Mouse (Mus musculus): Measurements from ENCODE around the gene Mrpl4. TPM values are rescaled to one million over a fixed set of nuclear protein-coding genes. Genes with fewer than 3 reads are reported as not detected.

Gene Mrpl4
- polyA plus RNA-seq, 1 experiment from 2014 or later, result 98.6 TPM

DNA sequence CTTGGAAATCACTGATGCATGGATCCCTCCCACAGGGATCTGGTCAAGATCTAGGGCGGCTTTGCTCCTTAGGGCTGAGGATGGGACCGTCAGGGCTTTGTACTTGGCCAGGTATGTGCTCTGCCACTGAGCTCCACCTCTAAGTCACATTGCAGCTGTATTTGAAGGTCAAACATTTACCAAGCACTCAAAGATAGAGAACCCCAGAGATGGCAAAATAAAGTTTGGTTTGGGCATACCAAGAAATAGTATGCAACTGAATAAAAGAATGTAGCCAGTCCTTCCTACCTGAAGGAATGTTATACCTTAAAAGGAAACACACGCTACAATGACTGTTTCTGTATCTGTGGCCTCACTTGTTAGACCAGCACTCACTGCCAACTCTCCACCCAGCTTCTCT, 18.8 kb downstream of the Mrpl4 start:
- no peak overlapping the region for H3K4me3 ChIP-seq (replicated peaks; ENCODE audit: low read depth, low read length)
- peaks cover 24% of the 10 kb centered on the region for H3K27me3 ChIP-seq (ENCODE audit: control insufficient read depth, insufficient read depth, low read length)
- no peak overlapping the region for H3K4me2 ChIP-seq (ENCODE audit: low read length)
- WGBS, result 83% methylated on average over 3 of the region's 3 CpGs
- ATAC-seq (ENCODE audit: low FRiP score, low TSS enrichment) (no peak), DNase-seq (no peak)
- H3K9ac ChIP-seq (replicated peaks; ENCODE audit: low read length), result no peak overlapping the region
- no peak overlapping the region for H3K27ac ChIP-seq (replicated peaks; ENCODE audit: low read depth, low read length)
- H3K36me3 ChIP-seq (ENCODE audit: control insufficient read depth, insufficient read depth, low read length), result no peaks in the 10 kb centered on the region
- no peaks in the 10 kb centered on the region for H3K9me3 ChIP-seq (ENCODE audit: control insufficient read depth, low read length)
- H3K4me1 ChIP-seq (ENCODE audit: control insufficient read depth, insufficient read depth, low read length), result no peaks in the 10 kb centered on the region

GRCm38 (mm10) chr9:21022288-21022687, 19.8 kb downstream of the Mrpl4 start:
- Histone ChIP-seq H3K27me3 (ENCODE audit: control insufficient read depth, insufficient read depth, low read length) (peaks cover 15% of the 10 kb centered on the region; the same call in 1 of the 2 replicates), H3K9ac (replicated peaks; ENCODE audit: low read length) (no peak overlapping the region), H3K9me3 (ENCODE audit: control insufficient read depth, low read length) (no peaks in the 10 kb centered on the region), H3K4me2 (ENCODE audit: low read length) (no peak overlapping the region), H3K4me3 (replicated peaks; ENCODE audit: low read depth, low read length) (no peak overlapping the region), H3K36me3 (ENCODE audit: control insufficient read depth, insufficient read depth, low read length) (no peaks in the 10 kb centered on the region), H3K4me1 (ENCODE audit: control insufficient read depth, insufficient read depth, low read length) (no peaks in the 10 kb centered on the region), H3K27ac (replicated peaks; ENCODE audit: low read depth, low read length) (no peak overlapping the region)
- no peak for ATAC-seq (ENCODE audit: low FRiP score, low TSS enrichment)
- 67% methylated on average over 6 of the region's 6 CpGs for WGBS
- no peak for DNase-seq

GRCm38 (mm10) chr9:21022726-21023125, 20.2 kb downstream of the Mrpl4 start:
- no peak for DNase-seq
- H3K9ac ChIP-seq (replicated peaks; ENCODE audit: low read length), result no peak overlapping the region
- H3K4me2 ChIP-seq (ENCODE audit: low read length), result no peak overlapping the region
- ATAC-seq (ENCODE audit: low FRiP score, low TSS enrichment), result no peak
- no peaks in the 10 kb centered on the region for H3K4me1 ChIP-seq (ENCODE audit: control insufficient read depth, insufficient read depth, low read length)
- 75% methylated on average over 1 of the region's 1 CpGs for WGBS
- H3K4me3 ChIP-seq (replicated peaks; ENCODE audit: low read depth, low read length), result no peak overlapping the region
- no peaks in the 10 kb centered on the region for H3K9me3 ChIP-seq (ENCODE audit: control insufficient read depth, low read length)
- H3K27ac ChIP-seq (replicated peaks; ENCODE audit: low read depth, low read length), result no peak overlapping the region
- no peaks in the 10 kb centered on the region for H3K36me3 ChIP-seq (ENCODE audit: control insufficient read depth, insufficient read depth, low read length)
- peaks cover 12% of the 10 kb centered on the region; the same call in 1 of the 2 replicates for H3K27me3 ChIP-seq (ENCODE audit: control insufficient read depth, insufficient read depth, low read length)

DNA sequence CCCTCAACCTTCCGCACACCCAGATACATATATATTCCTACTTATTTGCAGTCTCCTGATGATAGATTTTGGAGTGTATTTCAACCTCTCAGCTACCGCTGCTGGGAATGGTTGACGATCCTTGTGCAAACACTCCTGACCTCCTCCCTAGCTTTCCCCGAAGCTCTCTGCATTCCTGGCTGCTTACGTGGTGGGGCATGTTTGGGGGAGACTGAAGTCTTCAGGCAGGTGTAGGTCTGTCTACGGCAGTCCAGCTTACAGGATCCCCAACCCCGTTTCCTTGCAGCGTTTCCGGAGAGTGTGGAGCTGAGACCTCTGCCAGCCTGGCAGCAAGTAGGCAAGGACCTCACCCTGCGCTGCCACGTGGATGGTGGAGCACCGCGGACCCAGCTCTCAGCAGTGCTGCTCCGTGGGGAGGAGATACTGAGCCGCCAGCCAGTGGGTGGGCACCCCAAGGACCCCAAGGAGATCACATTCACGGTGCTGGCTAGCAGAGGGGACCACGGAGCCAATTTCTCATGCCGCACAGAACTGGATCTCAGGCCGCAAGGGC, 22.8 kb downstream of the Mrpl4 start:
- no peaks in the 10 kb centered on the region for H3K36me3 ChIP-seq (ENCODE audit: control insufficient read depth, insufficient read depth, low read length)
- H3K9me3 ChIP-seq (ENCODE audit: control insufficient read depth, low read length), result no peaks in the 10 kb centered on the region
- no peak overlapping the region for H3K4me2 ChIP-seq (ENCODE audit: low read length)
- DNase-seq (no peak), ATAC-seq (ENCODE audit: low FRiP score, low TSS enrichment) (no peak)
- no peak overlapping the region for H3K27ac ChIP-seq (replicated peaks; ENCODE audit: low read depth, low read length)
- H3K27me3 ChIP-seq (ENCODE audit: control insufficient read depth, insufficient read depth, low read length), result peaks cover 31% of the 10 kb centered on the region
- H3K4me3 ChIP-seq (replicated peaks; ENCODE audit: low read depth, low read length), result no peak overlapping the region
- H3K9ac ChIP-seq (replicated peaks; ENCODE audit: low read length), result no peak overlapping the region
- H3K4me1 ChIP-seq (ENCODE audit: control insufficient read depth, insufficient read depth, low read length), result peaks cover 3% of the 10 kb centered on the region; the same call in 1 of the 2 replicates
- WGBS, result 70% methylated on average over 19 of the region's 19 CpGs

DNA sequence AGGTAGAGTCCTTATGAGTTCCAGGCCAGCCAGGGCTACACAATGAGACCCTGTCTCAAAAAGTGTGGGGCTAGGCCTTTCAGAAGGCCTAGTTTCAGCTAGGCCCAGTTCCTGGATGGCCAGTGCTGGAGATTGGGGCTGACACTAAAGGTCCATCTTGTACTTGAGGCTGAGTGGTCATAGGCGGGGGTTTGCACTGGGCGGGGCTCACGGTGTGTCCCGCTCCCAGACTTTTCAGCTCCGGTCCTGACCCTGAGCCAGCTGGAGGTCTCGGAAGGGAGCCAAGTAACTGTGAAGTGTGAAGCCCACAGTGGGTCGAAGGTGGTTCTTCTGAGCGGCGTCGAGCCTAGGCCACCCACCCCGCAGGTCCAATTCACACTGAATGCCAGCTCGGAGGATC, 24.3 kb downstream of the Mrpl4 start:
- DNase-seq (no peak), ATAC-seq (ENCODE audit: low FRiP score, low TSS enrichment) (no peak)
- Histone ChIP-seq H3K36me3 (ENCODE audit: control insufficient read depth, insufficient read depth, low read length) (no peaks in the 10 kb centered on the region), H3K4me3 (replicated peaks; ENCODE audit: low read depth, low read length) (no peak overlapping the region), H3K9ac (replicated peaks; ENCODE audit: low read length) (no peak overlapping the region), H3K27me3 (ENCODE audit: control insufficient read depth, insufficient read depth, low read length) (peaks cover 45% of the 10 kb centered on the region), H3K4me2 (ENCODE audit: low read length) (no peak overlapping the region), H3K27ac (replicated peaks; ENCODE audit: low read depth, low read length) (no peak overlapping the region), H3K4me1 (ENCODE audit: control insufficient read depth, insufficient read depth, low read length) (peaks cover 13% of the 10 kb centered on the region; the same call in 1 of the 2 replicates), H3K9me3 (ENCODE audit: control insufficient read depth, low read length) (no peaks in the 10 kb centered on the region)
- WGBS, result 88% methylated on average over 12 of the region's 12 CpGs

GRCm38 (mm10) chr9:21027774-21028290, 25.3 kb downstream of the Mrpl4 start:
- Histone ChIP-seq H3K4me2 (ENCODE audit: low read length) (no peak overlapping the region), H3K9ac (replicated peaks; ENCODE audit: low read length) (no peak overlapping the region), H3K4me1 (ENCODE audit: control insufficient read depth, insufficient read depth, low read length) (peaks cover 18% of the 10 kb centered on the region), H3K4me3 (replicated peaks; ENCODE audit: low read depth, low read length) (no peak overlapping the region), H3K27ac (replicated peaks; ENCODE audit: low read depth, low read length) (no peak overlapping the region), H3K27me3 (ENCODE audit: control insufficient read depth, insufficient read depth, low read length) (peaks cover 55% of the 10 kb centered on the region), H3K9me3 (ENCODE audit: control insufficient read depth, low read length) (no peaks in the 10 kb centered on the region), H3K36me3 (ENCODE audit: control insufficient read depth, insufficient read depth, low read length) (no peaks in the 10 kb centered on the region)
- 53% methylated on average over 8 of the region's 8 CpGs for WGBS
- DNase-seq (peak; percentile 23), ATAC-seq (ENCODE audit: low FRiP score, low TSS enrichment) (no peak)

DNA sequence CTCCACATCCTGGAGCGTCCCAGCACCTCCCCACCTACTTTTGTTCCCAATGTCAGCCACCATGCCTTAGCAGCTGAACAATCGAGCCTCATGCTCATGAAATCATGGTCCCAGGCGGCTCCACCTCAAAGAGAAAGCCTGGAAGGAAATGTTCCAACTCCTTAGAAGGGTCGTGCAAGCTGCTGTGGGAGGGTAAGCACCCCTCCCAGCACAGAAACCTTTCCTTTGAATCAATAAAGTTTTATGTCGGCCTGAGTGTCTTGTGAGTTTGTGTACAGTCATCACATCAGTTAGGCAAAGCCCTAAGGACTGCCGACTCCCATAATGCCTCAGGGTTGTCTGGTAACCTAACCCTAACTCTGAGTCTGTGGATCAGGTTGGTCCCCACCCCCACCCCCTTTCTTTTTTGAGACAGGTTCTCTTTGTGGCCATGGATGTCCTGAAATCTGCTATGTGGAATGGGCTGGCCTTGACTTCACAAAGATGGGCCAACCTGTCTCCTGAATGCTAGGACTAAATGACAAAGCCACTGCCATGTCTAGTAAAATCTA, 26.1 kb downstream of the Mrpl4 start:
- H3K4me1 ChIP-seq (ENCODE audit: control insufficient read depth, insufficient read depth, low read length), result peaks cover 25% of the 10 kb centered on the region
- WGBS, result 66% methylated on average over 6 of the region's 6 CpGs
- no peak overlapping the region for H3K9ac ChIP-seq (replicated peaks; ENCODE audit: low read length)
- H3K36me3 ChIP-seq (ENCODE audit: control insufficient read depth, insufficient read depth, low read length), result no peaks in the 10 kb centered on the region
- no peak overlapping the region for H3K4me3 ChIP-seq (replicated peaks; ENCODE audit: low read depth, low read length)
- H3K9me3 ChIP-seq (ENCODE audit: control insufficient read depth, low read length), result no peaks in the 10 kb centered on the region
- H3K27ac ChIP-seq (replicated peaks; ENCODE audit: low read depth, low read length), result no peak overlapping the region
- H3K27me3 ChIP-seq (ENCODE audit: control insufficient read depth, insufficient read depth, low read length), result peaks cover 63% of the 10 kb centered on the region
- H3K4me2 ChIP-seq (ENCODE audit: low read length), result no peak overlapping the region
- ATAC-seq (ENCODE audit: low FRiP score, low TSS enrichment), result no peak
- no peak for DNase-seq

- no peak within 1 kb of the TSS for H3K4me3 ChIP-seq (replicated peaks; ENCODE audit: low read depth, low read length)
- no peak within 1 kb of the TSS for H3K27ac ChIP-seq (replicated peaks; ENCODE audit: low read depth, low read length)
- no peaks in the 10 kb centered on the region for H3K36me3 ChIP-seq (ENCODE audit: control insufficient read depth, insufficient read depth, low read length)
- peaks cover 25% of the 10 kb centered on the region for H3K4me1 ChIP-seq (ENCODE audit: control insufficient read depth, insufficient read depth, low read length)
- H3K9me3 ChIP-seq (ENCODE audit: control insufficient read depth, low read length), result no peaks in the 10 kb centered on the region
- DNase-seq (peak; percentile 80), ATAC-seq (ENCODE audit: low FRiP score, low TSS enrichment) (no peak)
- H3K27me3 ChIP-seq (ENCODE audit: control insufficient read depth, insufficient read depth, low read length), result peaks cover 72% of the 10 kb centered on the region
- 3% methylated on average over 37 of the region's 37 CpGs for WGBS
- H3K4me2 ChIP-seq (ENCODE audit: low read length), result peak within 1 kb of the TSS; percentile 42
- H3K9ac ChIP-seq (replicated peaks; ENCODE audit: low read length), result 0 out of 2 replicates have a peak within 1 kb of the TSS, but pooled peaks have one; percentile 14
Measured at GRCm38 (mm10) chr9:21029291-21030054, 26.9 kb downstream of the Mrpl4 start, which contains the start of gene Icam4. TSS of gene Icam4 (plus strand) at chr9:21029373.
